Mouse (Mus musculus): Measurements from ENCODE around the gene Gm9945.

DNA sequence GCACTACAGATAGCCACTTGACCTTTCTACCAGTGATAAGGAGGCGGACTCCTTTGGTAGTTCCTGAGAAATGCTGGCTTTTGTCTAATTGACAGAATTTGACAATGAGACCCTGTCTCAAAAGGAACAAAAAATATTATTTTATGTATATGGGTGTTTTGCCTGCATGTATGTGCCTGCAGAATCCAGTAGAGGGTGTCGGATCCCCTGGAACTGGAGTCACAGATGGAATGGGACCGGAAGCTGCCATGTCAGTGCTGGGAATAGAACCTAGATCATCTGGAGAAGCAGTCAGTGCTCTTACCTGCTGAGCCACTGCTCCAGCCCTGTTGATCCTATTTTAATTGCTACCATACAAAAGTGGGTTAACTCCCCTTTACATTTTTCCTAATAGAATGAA is 7.3 kb upstream of the Gm9945 start:
- TF ChIP-seq CTCF (IDR thresholded peaks at IDR 0.05) (peak; percentile 36), EP300 (IDR thresholded peaks at IDR 0.05) (no peak)

Data from lung, postnatal 0 days (tissue).